Mouse (Mus musculus): Measurements from ENCODE around the gene Aurka.

DNA sequence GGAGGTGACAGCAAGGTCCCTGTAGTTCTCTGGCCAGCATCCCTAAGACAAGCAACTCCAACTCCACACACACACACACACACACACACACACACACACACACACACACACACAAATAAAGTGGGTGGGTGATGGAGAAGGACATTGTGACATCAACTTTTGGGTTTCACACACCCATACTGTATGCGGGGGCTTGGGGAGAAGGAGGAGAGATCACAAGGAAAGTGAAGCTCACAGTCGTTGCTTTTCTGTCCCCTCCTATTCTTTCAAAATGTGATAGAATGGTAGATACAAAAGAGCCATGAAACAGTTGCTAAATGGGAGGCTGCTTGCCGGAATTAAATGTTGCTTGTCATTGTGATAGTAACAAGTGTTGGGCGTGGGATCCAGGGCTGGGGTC is 24.3 kb upstream of the Aurka start:
- no peak for TF ChIP-seq GATA1 (IDR thresholded peaks at IDR 0.05; ENCODE audit: borderline replicate concordance, low read length)
- TF ChIP-seq FLI1 (IDR thresholded peaks at IDR 0.05; ENCODE audit: low read length) = no peak
